Mouse (Mus musculus): ENCODE data around the gene Olfr1283. TPM values are rescaled to one million over a fixed set of nuclear protein-coding genes. Genes with fewer than 3 reads are reported as not detected.
"Not testable (repeated sequence)": the region's sequence is repeated elsewhere in the genome, so short reads cannot be mapped to it uniquely, and the experiment has no call there.

Gene Olfr1283
- polyA plus RNA-seq (2015; fragmentation: Nextera tagmentation; extraction: Ambion mirVana) = not detected in 2 replicates

DNA sequence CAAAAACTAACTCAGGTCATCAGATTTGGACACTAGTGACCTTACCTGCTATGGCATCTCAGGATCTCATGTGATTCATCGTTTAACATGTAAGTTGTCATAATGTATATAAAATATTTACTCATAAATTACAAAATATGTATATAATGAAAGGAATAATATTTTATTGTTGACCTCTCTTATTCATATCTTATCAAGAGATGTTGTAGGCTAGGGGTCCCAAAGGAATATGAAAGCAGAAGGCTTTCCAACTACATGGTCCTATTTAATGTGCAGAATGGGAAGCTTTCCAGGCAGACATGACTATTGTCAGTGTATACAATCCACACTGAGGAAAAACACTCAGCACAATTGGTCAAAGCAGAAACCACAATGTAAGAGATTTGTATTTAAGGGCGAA lies at the start of gene Olfr1283:
Gene Olfr1283 (plus strand): TSS at position 301 of the 400 bp plus-strand sequence.
- H3K4me3 ChIP-seq (ENCODE audit: low read depth, low read length) = no peak within 1 kb of the TSS
- no peak within 1 kb of the TSS for H3K4me2 ChIP-seq (replicated peaks; ENCODE audit: low read depth, low read length)
- H3K9ac ChIP-seq (replicated peaks; ENCODE audit: low read depth) = no peak within 1 kb of the TSS
- TF ChIP-seq CTCF (IDR thresholded peaks at IDR 0.05) (no peak), EP300 (IDR thresholded peaks at IDR 0.05) (no peak)
- no peaks in the 10 kb centered on the region for H3K4me1 ChIP-seq (ENCODE audit: insufficient read depth, low read depth, low read length)
- H3K9me3 ChIP-seq (ENCODE audit: low read length) = 0 out of 2 replicates have a peak, but pooled peaks cover 2% of the 10 kb centered on the region
- H3K36me3 ChIP-seq (ENCODE audit: insufficient read depth, low read length) = no peaks in the 10 kb centered on the region
- H3K27me3 ChIP-seq (replicated peaks; ENCODE audit: insufficient read depth, low read length) = no peaks in the 10 kb centered on the region
- DNase-seq (ENCODE audit: low spot score) = no peak
- ATAC-seq = no peak
- H3K27ac ChIP-seq (ENCODE audit: low read length) = no peak within 1 kb of the TSS
- WGBS = 54% methylated on average over 2 of the region's 2 CpGs

DNA sequence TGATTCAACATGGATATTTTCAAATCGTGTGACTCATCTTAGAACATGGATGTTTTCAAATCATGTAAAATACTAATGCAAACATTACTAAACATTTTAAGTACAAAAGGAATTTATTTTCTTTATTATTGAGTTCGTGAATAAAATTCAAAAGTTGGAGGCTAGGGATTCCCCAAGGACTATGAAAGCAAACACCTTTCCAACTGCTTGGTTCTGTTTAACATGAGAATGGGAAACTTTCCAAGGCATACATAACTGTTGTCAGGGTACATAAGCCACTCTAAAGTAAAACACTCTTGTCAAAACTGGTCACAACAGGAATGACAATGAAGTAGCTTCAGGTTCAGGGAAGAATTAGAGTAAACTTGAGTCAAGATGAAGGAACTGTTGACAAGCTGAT lies 40.4 kb upstream of the Olfr1283 start, which contains the start of gene Olfr1281:
Gene Olfr1281 (plus strand): TSS at position 301 of the 400 bp plus-strand sequence.
- H3K4me3 ChIP-seq (ENCODE audit: low read depth, low read length) = no peak within 1 kb of the TSS
- no peak for DNase-seq (ENCODE audit: low spot score)
- H3K9me3 ChIP-seq (ENCODE audit: low read length) = no peaks in the 10 kb centered on the region
- no peak within 1 kb of the TSS for H3K4me2 ChIP-seq (replicated peaks; ENCODE audit: low read depth, low read length)
- H3K4me1 ChIP-seq (ENCODE audit: insufficient read depth, low read depth, low read length) = no peaks in the 10 kb centered on the region
- H3K27me3 ChIP-seq (replicated peaks; ENCODE audit: insufficient read depth, low read length) = no peaks in the 10 kb centered on the region
- no peak within 1 kb of the TSS for H3K9ac ChIP-seq (replicated peaks; ENCODE audit: low read depth)
- H3K36me3 ChIP-seq (ENCODE audit: insufficient read depth, low read length) = no peaks in the 10 kb centered on the region
- no peak within 1 kb of the TSS for H3K27ac ChIP-seq (ENCODE audit: low read length)
- no peak for ATAC-seq
- no peak for TF ChIP-seq EP300 (IDR thresholded peaks at IDR 0.05)
- no peak for TF ChIP-seq CTCF (IDR thresholded peaks at IDR 0.05)
- 53% methylated on average over 2 of the region's 2 CpGs for WGBS

DNA sequence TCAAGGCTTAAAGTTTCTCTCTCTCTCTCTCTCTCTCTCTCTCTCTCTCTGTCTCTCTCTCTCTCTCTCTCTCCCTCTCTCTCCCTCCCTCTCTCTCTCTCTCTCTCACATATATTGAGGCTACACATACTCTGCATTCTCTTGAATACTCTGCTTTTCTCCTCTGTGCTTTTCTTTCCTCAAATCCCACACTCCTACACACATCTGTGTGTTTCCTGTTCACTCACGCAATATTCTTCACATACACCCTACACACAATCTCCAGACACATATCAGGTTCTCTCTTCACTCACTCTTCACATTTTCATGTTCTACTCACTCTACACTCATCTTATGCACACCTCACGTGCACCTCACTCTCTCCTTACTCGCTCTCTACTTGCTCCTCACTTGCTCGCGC lies 32.9 kb upstream of the Olfr1283 start:
- WGBS = 76% methylated on average over 5 of the region's 5 CpGs
- DNase-seq (ENCODE audit: low spot score); ATAC-seq: not testable (repeated sequence)

DNA sequence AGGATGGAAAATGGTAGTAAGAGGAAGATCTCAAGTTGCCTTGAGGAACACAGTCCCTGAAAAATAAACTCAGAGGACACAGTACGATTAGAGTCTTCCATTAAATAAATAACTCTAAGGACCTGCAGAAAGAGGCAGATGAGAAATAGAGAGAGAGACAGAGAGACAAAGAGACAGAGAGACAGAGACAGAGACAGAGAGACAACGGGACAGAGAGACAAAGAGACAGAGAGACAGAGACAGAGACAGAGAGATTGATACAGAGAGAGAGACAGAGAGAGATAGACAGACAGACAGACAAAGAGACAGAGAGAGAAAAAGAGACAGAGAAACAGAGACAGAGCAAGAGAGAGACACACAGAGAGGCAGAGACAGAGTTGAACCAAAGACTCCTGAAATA lies 30.6 kb upstream of the Olfr1283 start, which contains the start of gene Olfr1282:
Gene Olfr1282 (minus strand): TSS at position 101 of the 400 bp plus-strand sequence.
- DNase-seq (ENCODE audit: low spot score) (no peak), ATAC-seq (no peak)

More for the DNA sequence above, 32.9 kb upstream of the Olfr1283 start:
- H3K9ac ChIP-seq (replicated peaks; ENCODE audit: low read depth); H3K36me3 ChIP-seq (ENCODE audit: insufficient read depth, low read length); H3K9me3 ChIP-seq (ENCODE audit: low read length); H3K4me3 ChIP-seq (ENCODE audit: low read depth, low read length); H3K27me3 ChIP-seq (replicated peaks; ENCODE audit: insufficient read depth, low read length); H3K4me2 ChIP-seq (replicated peaks; ENCODE audit: low read depth, low read length); H3K4me1 ChIP-seq (ENCODE audit: insufficient read depth, low read depth, low read length); H3K27ac ChIP-seq (ENCODE audit: low read length): not testable (repeated sequence)

DNA sequence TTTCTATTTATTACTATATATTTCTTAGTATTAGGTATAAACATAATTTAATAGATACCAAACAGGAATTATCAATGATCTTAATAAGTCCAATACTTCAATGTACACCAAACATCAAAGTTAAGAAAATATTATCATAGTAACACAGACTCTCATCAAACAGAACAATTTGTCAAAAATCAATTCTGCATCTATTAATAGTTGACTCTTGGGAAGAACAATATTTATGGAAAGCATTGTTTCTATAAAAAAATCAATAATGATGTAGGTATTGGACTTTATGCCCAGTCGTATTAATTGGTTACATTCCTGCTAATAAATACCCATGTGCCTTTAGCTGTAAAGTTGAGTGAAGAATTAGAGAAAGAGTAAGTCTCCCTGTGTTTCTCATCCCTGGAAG lies 8.6 kb downstream of the Olfr1283 start, which contains the start of gene Olfr1284:
Gene Olfr1284 (plus strand): TSS at position 301 of the 400 bp plus-strand sequence.
- no peaks in the 10 kb centered on the region for H3K36me3 ChIP-seq (ENCODE audit: insufficient read depth, low read length)
- ATAC-seq (no peak), DNase-seq (ENCODE audit: low spot score) (no peak)
- H3K9me3 ChIP-seq (ENCODE audit: low read length) = no peaks in the 10 kb centered on the region
- H3K4me3 ChIP-seq (ENCODE audit: low read depth, low read length) = no peak within 1 kb of the TSS
- 77% methylated on average over 1 of the region's 1 CpGs for WGBS
- H3K9ac ChIP-seq (replicated peaks; ENCODE audit: low read depth) = no peak within 1 kb of the TSS
- H3K4me1 ChIP-seq (ENCODE audit: insufficient read depth, low read depth, low read length) = no peaks in the 10 kb centered on the region
- H3K4me2 ChIP-seq (replicated peaks; ENCODE audit: low read depth, low read length) = no peak within 1 kb of the TSS
- no peaks in the 10 kb centered on the region for H3K27me3 ChIP-seq (replicated peaks; ENCODE audit: insufficient read depth, low read length)
- H3K27ac ChIP-seq (ENCODE audit: low read length) = no peak within 1 kb of the TSS
- TF ChIP-seq EP300 (IDR thresholded peaks at IDR 0.05) = no peak
- TF ChIP-seq CTCF (IDR thresholded peaks at IDR 0.05) = no peak

More for the DNA sequence above, 30.6 kb upstream of the Olfr1283 start, which contains the start of gene Olfr1282:
- Histone ChIP-seq H3K4me1 (ENCODE audit: insufficient read depth, low read depth, low read length) (no peaks in the 10 kb centered on the region), H3K4me3 (ENCODE audit: low read depth, low read length) (no peak within 1 kb of the TSS), H3K9ac (replicated peaks; ENCODE audit: low read depth) (no peak within 1 kb of the TSS), H3K27ac (ENCODE audit: low read length) (no peak within 1 kb of the TSS), H3K4me2 (replicated peaks; ENCODE audit: low read depth, low read length) (no peak within 1 kb of the TSS), H3K36me3 (ENCODE audit: insufficient read depth, low read length) (no peaks in the 10 kb centered on the region), H3K27me3 (replicated peaks; ENCODE audit: insufficient read depth, low read length) (no peaks in the 10 kb centered on the region), H3K9me3 (ENCODE audit: low read length) (no peaks in the 10 kb centered on the region)
- 59% methylated on average over 2 of the region's 2 CpGs for WGBS
- TF ChIP-seq CTCF (IDR thresholded peaks at IDR 0.05) (no peak), EP300 (IDR thresholded peaks at IDR 0.05) (no peak)

Other genes starting within 250 kb of the Olfr1283 start
- not detected in 2 replicates for gene Gm15130, start 213.9 kb upstream of the Olfr1283 start, polyA plus RNA-seq (2015; fragmentation: Nextera tagmentation; extraction: Ambion mirVana)
- not detected in 2 replicates for gene 4930430A15Rik, start 137.2 kb upstream of the Olfr1283 start, polyA plus RNA-seq (2015; fragmentation: Nextera tagmentation; extraction: Ambion mirVana)
- not detected in 2 replicates for gene Olfr1275, start 131.5 kb upstream of the Olfr1283 start, polyA plus RNA-seq (2015; fragmentation: Nextera tagmentation; extraction: Ambion mirVana)
- not detected in 2 replicates for gene Olfr1276, start 112.3 kb upstream of the Olfr1283 start, polyA plus RNA-seq (2015; fragmentation: Nextera tagmentation; extraction: Ambion mirVana)
- gene Olfr1277, start 92.7 kb upstream of the Olfr1283 start, polyA plus RNA-seq (2015; fragmentation: Nextera tagmentation; extraction: Ambion mirVana) = not detected in 2 replicates
- not detected in 2 replicates for gene Olfr1278, start 76.7 kb upstream of the Olfr1283 start, polyA plus RNA-seq (2015; fragmentation: Nextera tagmentation; extraction: Ambion mirVana)
- gene Olfr1279, start 66.2 kb upstream of the Olfr1283 start, polyA plus RNA-seq (2015; fragmentation: Nextera tagmentation; extraction: Ambion mirVana) = not detected in 2 replicates
- not detected in 2 replicates for gene Olfr1280, start 52.8 kb upstream of the Olfr1283 start, polyA plus RNA-seq (2015; fragmentation: Nextera tagmentation; extraction: Ambion mirVana)
- gene Olfr1281, start 40.3 kb upstream of the Olfr1283 start, polyA plus RNA-seq (2015; fragmentation: Nextera tagmentation; extraction: Ambion mirVana) = not detected in 2 replicates
- not detected in 2 replicates for gene Olfr1282, start 30.7 kb upstream of the Olfr1283 start, polyA plus RNA-seq (2015; fragmentation: Nextera tagmentation; extraction: Ambion mirVana)
- not detected in 2 replicates for gene Olfr1284, start 8.7 kb downstream of the Olfr1283 start, polyA plus RNA-seq (2015; fragmentation: Nextera tagmentation; extraction: Ambion mirVana)
- gene Olfr1286, start 56.3 kb downstream of the Olfr1283 start, polyA plus RNA-seq (2015; fragmentation: Nextera tagmentation; extraction: Ambion mirVana) = not detected in 2 replicates
- not detected in 2 replicates for gene Olfr1287, start 82.4 kb downstream of the Olfr1283 start, polyA plus RNA-seq (2015; fragmentation: Nextera tagmentation; extraction: Ambion mirVana)
- gene Olfr1288, start 107.3 kb downstream of the Olfr1283 start, polyA plus RNA-seq (2015; fragmentation: Nextera tagmentation; extraction: Ambion mirVana) = not detected in 2 replicates
- not detected in 2 replicates for gene Olfr1289, start 114.0 kb downstream of the Olfr1283 start, polyA plus RNA-seq (2015; fragmentation: Nextera tagmentation; extraction: Ambion mirVana)
- gene Olfr1290, start 127.0 kb downstream of the Olfr1283 start, polyA plus RNA-seq (2015; fragmentation: Nextera tagmentation; extraction: Ambion mirVana) = not detected in 2 replicates
- gene Olfr1291-ps1, start 130.4 kb downstream of the Olfr1283 start, polyA plus RNA-seq (2015; fragmentation: Nextera tagmentation; extraction: Ambion mirVana) = not detected in 2 replicates
- not detected in 2 replicates for gene Olfr1293-ps, start 158.4 kb downstream of the Olfr1283 start, polyA plus RNA-seq (2015; fragmentation: Nextera tagmentation; extraction: Ambion mirVana)
- not detected in 2 replicates for gene Olfr1294, start 173.5 kb downstream of the Olfr1283 start, polyA plus RNA-seq (2015; fragmentation: Nextera tagmentation; extraction: Ambion mirVana)
- not detected in 2 replicates for gene Olfr1295, start 202.9 kb downstream of the Olfr1283 start, polyA plus RNA-seq (2015; fragmentation: Nextera tagmentation; extraction: Ambion mirVana)

All from lung, postnatal 0 days (tissue).